26 mouse cellular contexts compared by ENCODE assay signal in the genomic region with DNA sequence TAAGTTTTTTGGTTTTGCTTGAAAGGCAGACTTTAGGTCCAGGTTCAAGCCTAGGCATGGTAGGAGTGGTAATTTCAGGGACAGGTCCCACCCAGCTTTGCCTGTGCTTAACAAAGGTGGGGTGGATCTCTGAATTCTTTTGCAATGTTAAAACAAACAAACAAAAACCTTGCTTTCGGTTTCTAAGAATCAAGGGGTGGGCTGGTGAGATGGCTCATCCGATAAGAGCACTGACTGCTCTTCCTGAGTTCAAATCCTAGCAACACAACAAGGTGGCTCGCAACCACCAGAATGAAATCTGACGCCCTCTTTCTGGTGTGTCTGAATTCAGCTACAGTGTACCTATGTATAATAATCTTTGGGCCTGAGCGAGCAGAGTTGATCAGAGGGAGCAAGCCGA. TPM values are rescaled to one million over a fixed set of nuclear protein-coding genes. Genes with fewer than 3 reads are reported as not detected.
DNase-seq lines count a peak whose midpoint lies in the region; ATAC-seq and TF ChIP-seq lines count a peak whose summit lies in the region.
"Had no signal": no experiment of that assay in that cellular context is flagged by ENCODE, and none has a peak within 500 bp of the region (broad histone marks: within the 10 kb centered on the region; RNA-seq: fewer than 3 reads in every experiment).

No protein-coding gene starts in this region.

- DNase-seq in midbrain, embryonic 11.5 days (ENCODE audit: low spot score, missing footprints): peak; percentile 51
- DNase-seq in midbrain, embryonic 10.5 days (ENCODE audit: low spot score): no peak
- peak; percentile 50 for DNase-seq in ES-E14 (ENCODE audit: low read depth, low spot score)
- DNase-seq in ZHBTc4 (ENCODE audit: low read depth, low spot score): peak; percentile 88
- DNase-seq in right cerebral cortex, adult 2 months (ENCODE audit: low spot score in 2 of 2): no peak
- no peak for DNase-seq in limb, embryonic 10.5 days (ENCODE audit: low spot score)
- DNase-seq in layer of hippocampus, postnatal 25 days (ENCODE audit: extremely low spot score in 1 of 2, low spot score in 1 of 2): no peak
- DNase-seq: adrenal gland, adult 8-10 months; adrenal gland, postnatal 25 days; B cell, adult 2 months; cerebellum, adult 11-12 months; cerebellum, adult 9-10 months; cerebellum, postnatal 14 days; gastrocnemius, postnatal 10 days; gastrocnemius, postnatal 36 days; heart, postnatal 10 days; heart, postnatal 36 days had no signal

- no peak overlapping the region for H3K27ac ChIP-seq in midbrain, embryonic 11.5 days (ENCODE audit: low read depth, low read length)
- H3K27ac ChIP-seq in midbrain, embryonic 10.5 days (replicated peaks): no peak overlapping the region
- no peak overlapping the region; the same call in 1 of the 2 replicates for H3K27ac ChIP-seq in ES-E14 (ENCODE audit: insufficient read depth, low read depth, low read length, poor library complexity, severe bottlenecking)
- H3K27ac ChIP-seq in limb, embryonic 10.5 days: no peak overlapping the region
- H3K27ac ChIP-seq: forebrain, embryonic 10.5 days; forebrain, embryonic 13.5 days; heart, embryonic 15.5 days; hindbrain, embryonic 10.5 days; hindbrain, embryonic 13.5 days; intestine, embryonic 15.5 days had no signal

- H3K9me3 ChIP-seq in midbrain, embryonic 11.5 days (ENCODE audit: control insufficient read depth, low read length): no peaks in the 10 kb centered on the region
- H3K9me3 ChIP-seq in midbrain, embryonic 10.5 days (replicated peaks): no peaks in the 10 kb centered on the region
- H3K9me3 ChIP-seq in ES-E14 (ENCODE audit: control insufficient read depth, insufficient read depth, low read depth, low read length): no peaks in the 10 kb centered on the region
- H3K9me3 ChIP-seq in limb, embryonic 10.5 days (replicated peaks): no peaks in the 10 kb centered on the region
- H3K9me3 ChIP-seq: forebrain, embryonic 10.5 days; forebrain, embryonic 13.5 days; heart, embryonic 12.5 days; heart, embryonic 15.5 days; hindbrain, embryonic 10.5 days; hindbrain, embryonic 13.5 days; intestine, embryonic 15.5 days had no signal

- no peak overlapping the region for H3K9ac ChIP-seq in midbrain, embryonic 11.5 days (ENCODE audit: low read length)
- H3K9ac ChIP-seq in ES-E14 (ENCODE audit: insufficient read depth, low read depth, low read length, poor library complexity, severe bottlenecking): no peak overlapping the region
- H3K9ac ChIP-seq: forebrain, embryonic 13.5 days; heart, embryonic 12.5 days; heart, embryonic 15.5 days; hindbrain, embryonic 13.5 days; intestine, embryonic 15.5 days had no signal

- no peaks in the 10 kb centered on the region; the same call in 1 of the 2 replicates for H3K27me3 ChIP-seq in midbrain, embryonic 11.5 days (ENCODE audit: control insufficient read depth, insufficient read depth, low read length)
- H3K27me3 ChIP-seq in midbrain, embryonic 10.5 days (ENCODE audit: low read depth, poor library complexity, severe bottlenecking): peaks cover 8% of the 10 kb centered on the region
- H3K27me3 ChIP-seq in limb, embryonic 10.5 days (ENCODE audit: low read depth, poor library complexity, severe bottlenecking): peaks cover 6% of the 10 kb centered on the region; the same call in 1 of the 2 replicates
- H3K27me3 ChIP-seq: forebrain, embryonic 13.5 days; heart, embryonic 12.5 days; heart, embryonic 15.5 days; hindbrain, embryonic 13.5 days; intestine, embryonic 15.5 days had no signal

- no peaks in the 10 kb centered on the region for H3K36me3 ChIP-seq in midbrain, embryonic 11.5 days (ENCODE audit: control insufficient read depth, insufficient read depth, low read length)
- H3K36me3 ChIP-seq in midbrain, embryonic 10.5 days: no peaks in the 10 kb centered on the region
- no peaks in the 10 kb centered on the region for H3K36me3 ChIP-seq in ES-E14 (ENCODE audit: control insufficient read depth, insufficient read depth, low read length, poor library complexity, severe bottlenecking)
- no peaks in the 10 kb centered on the region for H3K36me3 ChIP-seq in limb, embryonic 10.5 days
- H3K36me3 ChIP-seq: forebrain, embryonic 10.5 days; heart, embryonic 12.5 days; heart, embryonic 15.5 days; hindbrain, embryonic 10.5 days; hindbrain, embryonic 13.5 days; intestine, embryonic 15.5 days had no signal

- ATAC-seq in midbrain, embryonic 11.5 days (ENCODE audit: low FRiP score): no peak
- ATAC-seq: forebrain, embryonic 13.5 days; forebrain, embryonic 16.5 days; hindbrain, embryonic 16.5 days; intestine, embryonic 15.5 days had no signal

- in situ Hi-C loops in ES-E14 (cut with MboI; ENCODE audit: low sequenced_read_pairs in 2 of 2, unreplicated experiment in 2 of 2): no loop called here

- no peak overlapping the region for H3K4me3 ChIP-seq in midbrain, embryonic 11.5 days (ENCODE audit: low read depth, low read length)
- no peak overlapping the region for H3K4me3 ChIP-seq in midbrain, embryonic 10.5 days
- no peak overlapping the region for H3K4me3 ChIP-seq in ES-E14 (ENCODE audit: insufficient read depth in 1 of 2, low read depth in 1 of 2, low read length in 2 of 2, poor library complexity in 1 of 2, severe bottlenecking in 1 of 2)
- H3K4me3 ChIP-seq in limb, embryonic 10.5 days: no peak overlapping the region
- H3K4me3 ChIP-seq: forebrain, embryonic 10.5 days; forebrain, embryonic 13.5 days; heart, embryonic 12.5 days; heart, embryonic 15.5 days; hindbrain, embryonic 10.5 days; hindbrain, embryonic 13.5 days; intestine, embryonic 15.5 days had no signal

- H3K4me2 ChIP-seq in midbrain, embryonic 11.5 days: no peak overlapping the region
- H3K4me2 ChIP-seq: forebrain, embryonic 13.5 days; heart, embryonic 12.5 days; heart, embryonic 15.5 days; hindbrain, embryonic 13.5 days; intestine, embryonic 15.5 days had no signal

- H3K4me1 ChIP-seq in midbrain, embryonic 11.5 days (ENCODE audit: control insufficient read depth, insufficient read depth, low read length): no peaks in the 10 kb centered on the region
- peaks cover 8% of the 10 kb centered on the region for H3K4me1 ChIP-seq in midbrain, embryonic 10.5 days
- H3K4me1 ChIP-seq in ES-E14 (ENCODE audit: control insufficient read depth in 2 of 2, insufficient read depth in 2 of 2, low read length in 2 of 2, poor library complexity in 1 of 2): peaks cover 0 to 5% of the 10 kb centered on the region in 2 experiments; a peak in 2 of 4 replicates
- H3K4me1 ChIP-seq in limb, embryonic 10.5 days: peaks cover 9% of the 10 kb centered on the region; the same call in 1 of the 2 replicates
- H3K4me1 ChIP-seq: intestine, embryonic 15.5 days had no signal

- WGBS in midbrain, embryonic 11.5 days: 69% methylated on average over 6 of the region's 6 CpGs
- WGBS in midbrain, embryonic 10.5 days: 74% methylated on average over 6 of the region's 6 CpGs
- WGBS in limb, embryonic 10.5 days: 65% methylated on average over 6 of the region's 6 CpGs

TF ChIP-seq in ES-E14, 5 proteins besides CTCF, POLR2A, EP300 and RAD21:
- TF ChIP-seq ZNF384 (IDR thresholded peaks at IDR 0.05; ENCODE audit: low read depth, low read length): no peak
- TF ChIP-seq CHD2 (IDR thresholded peaks at IDR 0.05; ENCODE audit: low read depth, low read length): no peak
- no peak for TF ChIP-seq ZC3H11A (IDR thresholded peaks at IDR 0.05; ENCODE audit: borderline replicate concordance, low read depth, low read length)
- TF ChIP-seq HCFC1 (IDR thresholded peaks at IDR 0.05; ENCODE audit: borderline replicate concordance, insufficient read depth, low read length): no peak
- TF ChIP-seq MAFK (IDR thresholded peaks at IDR 0.05; ENCODE audit: insufficient read depth, low read depth, low read length): no peak

RNA-seq across cellular contexts. Expression of a gene that starts 46.0 kb away (rescaled TPM):
- polyA plus RNA-seq in midbrain, embryonic 11.5 days (2014; fragmentation: Nextera tagmentation; extraction: Ambion mirVana): 136 and 138 TPM in 2 replicates
- 146 and 162 TPM in 2 replicates for polyA plus RNA-seq in midbrain, embryonic 10.5 days (2016; fragmentation: Nextera tagmentation; extraction: Ambion mirVana)
- total RNA-seq in ES-E14 (2012; rRNA removed): 115 and 128 TPM in 2 replicates
- 200 and 218 TPM in 2 replicates for polyA plus RNA-seq in limb, embryonic 10.5 days (2016; fragmentation: Nextera tagmentation; extraction: Ambion mirVana)
- total RNA-seq in layer of hippocampus, postnatal 25 days (2021): 10 to 100 TPM; 37.8 to 42.2 TPM

Comparison
In these comparisons a context has a peak if more than half of its experiments do, and no peak if none do; other contexts are left out.
1. DNase-seq: peak in midbrain, embryonic 11.5 days (single experiment), ES-E14 (single experiment) and ZHBTc4 (single experiment); none in midbrain, embryonic 10.5 days (single experiment), right cerebral cortex, adult 2 months (0 of 2), limb, embryonic 10.5 days (single experiment) and layer of hippocampus, postnatal 25 days (0 of 2).